Mouse (Mus musculus): ENCODE results near the gene Gm10378. TPM values are rescaled to one million over a fixed set of nuclear protein-coding genes. Genes with fewer than 3 reads are reported as not detected.

Gm10378 gene
- not detected for total RNA-seq (2023)

DNA sequence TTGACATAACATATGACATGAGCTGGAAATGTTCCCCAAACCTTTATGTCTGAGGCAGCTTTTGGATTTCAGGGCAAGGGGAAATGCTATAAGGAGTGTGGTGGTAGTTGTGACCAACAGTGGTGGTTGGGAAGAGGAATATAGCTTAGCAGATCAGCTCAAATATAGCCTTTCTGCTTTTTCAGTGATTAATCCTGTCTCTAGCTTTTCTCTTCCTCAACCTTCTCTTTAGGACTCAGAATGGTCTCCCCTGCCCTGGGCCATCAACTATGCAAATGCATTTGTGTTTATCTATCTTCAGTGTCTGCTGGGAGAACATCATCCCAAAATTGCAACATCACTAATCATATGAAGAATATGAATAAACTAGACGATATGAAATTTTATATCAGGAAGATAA lies at the start of gene Gm10378:
Gm10378 (plus strand) TSS at position 301 of the 400 bp plus-strand sequence.

DNA sequence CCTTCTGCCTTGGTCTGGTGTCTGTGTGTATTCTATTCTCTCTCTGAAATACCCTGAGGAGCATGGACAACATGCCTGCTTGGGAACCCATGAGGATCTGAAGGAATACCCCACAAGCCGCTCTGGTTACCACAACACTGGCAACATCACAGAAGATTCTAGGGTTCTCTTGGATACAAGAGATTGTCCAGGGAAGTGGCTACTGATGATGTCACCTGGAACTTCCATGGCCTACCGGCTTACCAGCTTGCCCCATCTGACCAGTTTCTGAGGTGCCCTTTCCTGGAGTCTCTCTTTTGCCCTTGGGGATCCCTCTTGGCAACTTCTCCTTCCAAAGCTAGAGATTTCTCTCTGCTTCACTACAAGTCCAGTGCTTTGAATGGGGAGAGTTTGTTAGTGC lies 13.9 kb upstream of the Gm10378 start, which contains the start of gene Gm3633:
Gm3633 (minus strand) TSS at position 101 of the 400 bp plus-strand sequence.

Other genes starting within 250 kb of the Gm10378 start
- not detected for gene Gm8005, start 216.3 kb upstream of the Gm10378 start, total RNA-seq (2023)
- gene Gm8011, start 192.1 kb upstream of the Gm10378 start, total RNA-seq (2023), result not detected
- not detected for gene Gm8020, start 153.6 kb upstream of the Gm10378 start, total RNA-seq (2023)
- not detected for gene Gm8024, start 131.7 kb upstream of the Gm10378 start, total RNA-seq (2023)
- gene Gm17124, start 56.1 kb upstream of the Gm10378 start, total RNA-seq (2023), result not detected
- not detected for gene Gm3633, start 14.0 kb upstream of the Gm10378 start, total RNA-seq (2023)
- not detected for gene Gm3015, start 112.9 kb downstream of the Gm10378 start, total RNA-seq (2023)
- gene Gm10377, start 142.0 kb downstream of the Gm10378 start, total RNA-seq (2023), result not detected
- gene Gm21977, start 197.5 kb downstream of the Gm10378 start, total RNA-seq (2023), result not detected